Mouse (Mus musculus) liver, embryonic 12.5 days (tissue): ENCODE results near the gene Asb8. TPM values are rescaled to one million over a fixed set of nuclear protein-coding genes. Genes with fewer than 3 reads are reported as not detected.

ENCODE experiments used
- ATAC-seq: fragments of 200-750 bp; cut with Nextera tagmentation; 2 replicates; pipeline ENCODE4 v1.8.0; 2017; ENCODE audit warnings: moderate number of reproducible peaks, mild to moderate bottlenecking, moderate library complexity
- H3K27ac ChIP-seq: fragments of 300-500 bp; sonication (generic); 2 replicates; pipeline ENCODE4 v1.5.1; 2016; ENCODE audit warnings: mild to moderate bottlenecking
- H3K27me3 ChIP-seq: fragments of 300-500 bp; sonication (generic); replicated peaks from 2 replicates; pipeline ENCODE4 v1.6.1; 2016; ENCODE audit warnings: mild to moderate bottlenecking, moderate library complexity
- H3K36me3 ChIP-seq: fragments of 300-500 bp; sonication (generic); 2 replicates; pipeline ENCODE4 v1.6.1; 2016; ENCODE audit warnings: mild to moderate bottlenecking, moderate library complexity
- H3K4me1 ChIP-seq: fragments of 300-500 bp; sonication (generic); 2 replicates; pipeline ENCODE4 v1.6.1; 2016
- H3K4me2 ChIP-seq: fragments of 300-500 bp; sonication (generic); 2 replicates; pipeline ENCODE4 v1.6.1; 2016; ENCODE audit warnings: mild to moderate bottlenecking, moderate library complexity
- H3K4me3 ChIP-seq: fragments of 300-500 bp; sonication (generic); 2 replicates; pipeline ENCODE4 v1.5.1; 2016; ENCODE audit warnings: mild to moderate bottlenecking, moderate library complexity
- H3K9ac ChIP-seq: fragments of 300-500 bp; sonication (generic); 2 replicates; pipeline ENCODE4 v1.6.1; 2016; ENCODE audit warnings: mild to moderate bottlenecking, moderate library complexity
- H3K9me3 ChIP-seq: fragments of 300-500 bp; sonication (generic); replicated peaks from 2 replicates; pipeline ENCODE4 v1.6.1; 2016; ENCODE audit warnings: mild to moderate bottlenecking, moderate library complexity
- WGBS: fragments of 180-500 bp; shearing (Covaris S2); methylation state at CpG from one replicate; pipeline ENCODE4 v1.1.7; 2016; ENCODE audit not compliant: insufficient replicate concordance; 5-methylcytosine and 5-hydroxymethylcytosine counted together
- polyA plus RNA-seq: library from polyadenylated mRNA; unstranded; fragments of >200 nt; fragmentation: Nextera tagmentation; extraction: Ambion mirVana; gene quantifications from 2 replicates; pipeline ENCODE4 v1.2.1, GENCODE M21; 2016

Asb8 gene
- polyA plus RNA-seq, 1 experiment from 2014 or later, result 25.6 TPM

- WGBS, result 52% methylated on average over 4 of the region's 4 CpGs
- Histone ChIP-seq H3K4me1 (no peaks in the 10 kb centered on the region), H3K9ac (no peak overlapping the region), H3K9me3 (no peaks in the 10 kb centered on the region), H3K27me3 (peaks cover 13% of the 10 kb centered on the region), H3K36me3 (no peaks in the 10 kb centered on the region), H3K4me3 (no peak overlapping the region), H3K4me2 (no peak overlapping the region), H3K27ac (no peak overlapping the region)
- ATAC-seq, result no peak
Measured at GRCm38 (mm10) chr15:98154146-98154545, 11.3 kb downstream of the Asb8 start.

DNA sequence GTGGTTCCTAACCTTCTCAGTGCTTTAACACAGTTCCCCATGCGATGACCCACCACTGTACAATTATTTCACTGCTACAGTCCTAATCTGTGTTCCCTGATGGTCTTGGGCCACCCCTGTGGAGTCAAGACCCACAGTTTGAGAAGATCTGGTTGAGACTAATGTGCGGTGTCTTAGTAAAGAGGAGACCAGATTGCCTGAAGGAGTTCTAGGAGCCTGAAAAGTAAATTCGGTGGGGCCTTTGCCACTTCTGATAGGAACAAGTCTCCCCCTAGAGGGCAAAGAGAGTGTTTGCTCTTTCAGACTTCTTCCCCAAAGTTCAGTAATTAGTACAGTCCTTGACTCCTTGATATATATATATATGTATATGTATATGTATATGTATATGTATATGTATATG lies 11.8 kb downstream of the Asb8 start:
- WGBS, result 35% methylated on average over 3 of the region's 3 CpGs
- no peak overlapping the region for H3K27ac ChIP-seq
- no peak overlapping the region for H3K9ac ChIP-seq
- no peaks in the 10 kb centered on the region for H3K9me3 ChIP-seq
- no peak for ATAC-seq
- H3K4me3 ChIP-seq, result no peak overlapping the region
- no peaks in the 10 kb centered on the region for H3K36me3 ChIP-seq
- H3K4me1 ChIP-seq, result no peaks in the 10 kb centered on the region
- peaks cover 13% of the 10 kb centered on the region for H3K27me3 ChIP-seq
- H3K4me2 ChIP-seq, result no peak overlapping the region

DNA sequence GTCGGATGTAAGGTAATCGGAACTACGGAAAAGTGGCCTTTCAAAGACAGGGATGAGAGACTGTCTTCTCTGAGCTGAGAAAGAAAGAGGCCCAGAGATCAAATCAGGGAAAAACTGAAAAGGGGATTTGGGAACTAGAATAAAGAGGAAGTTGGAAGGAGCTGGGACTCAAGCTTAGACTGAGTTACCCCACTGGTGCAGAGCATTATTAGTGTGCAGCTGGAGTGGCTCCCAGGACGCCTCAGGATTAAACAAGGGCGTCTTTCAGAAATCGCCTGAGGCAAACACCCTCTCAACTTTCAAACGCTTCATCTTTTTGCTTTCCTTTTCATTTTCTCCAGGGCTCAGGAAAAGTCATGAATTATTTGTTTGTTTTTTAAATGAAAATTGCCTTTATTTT lies 12.5 kb downstream of the Asb8 start:
- no peak overlapping the region for H3K4me3 ChIP-seq
- H3K4me1 ChIP-seq, result no peaks in the 10 kb centered on the region
- no peak overlapping the region for H3K27ac ChIP-seq
- no peak overlapping the region for H3K9ac ChIP-seq
- H3K4me2 ChIP-seq, result no peak overlapping the region
- no peaks in the 10 kb centered on the region for H3K36me3 ChIP-seq
- ATAC-seq, result no peak
- WGBS, result 78% methylated on average over 7 of the region's 7 CpGs
- H3K9me3 ChIP-seq, result no peaks in the 10 kb centered on the region
- H3K27me3 ChIP-seq, result peaks cover 13% of the 10 kb centered on the region

DNA sequence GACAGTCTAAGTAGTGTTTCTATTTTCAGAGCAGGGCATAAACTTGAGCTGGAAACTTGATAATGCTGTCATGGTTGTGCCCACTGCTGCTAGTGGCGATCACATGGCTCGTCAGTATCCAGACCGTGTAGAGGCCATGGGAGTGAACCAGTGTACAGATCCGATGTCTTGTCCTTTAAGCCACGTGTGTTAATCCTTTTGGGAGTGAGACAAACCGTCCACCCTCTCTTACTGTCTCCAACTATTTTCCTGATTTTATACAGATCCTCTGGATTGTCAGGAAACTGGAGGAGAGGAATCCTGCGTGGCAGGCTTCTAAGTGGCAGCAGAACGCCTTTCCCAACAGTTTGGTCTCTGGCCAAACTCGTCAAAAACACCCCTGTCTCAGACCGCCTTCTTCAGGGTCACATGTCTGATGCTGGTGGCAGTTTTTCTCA lies 16.2 kb downstream of the Asb8 start:
- ATAC-seq, result no peak
- Histone ChIP-seq H3K4me2 (no peak overlapping the region), H3K27me3 (peaks cover 13% of the 10 kb centered on the region; the same call in 1 of the 2 replicates), H3K4me1 (peaks cover 14% of the 10 kb centered on the region), H3K36me3 (no peaks in the 10 kb centered on the region), H3K9ac (no peak overlapping the region), H3K9me3 (no peaks in the 10 kb centered on the region), H3K27ac (no peak overlapping the region), H3K4me3 (no peak overlapping the region)
- WGBS, result 58% methylated on average over 10 of the region's 10 CpGs

DNA sequence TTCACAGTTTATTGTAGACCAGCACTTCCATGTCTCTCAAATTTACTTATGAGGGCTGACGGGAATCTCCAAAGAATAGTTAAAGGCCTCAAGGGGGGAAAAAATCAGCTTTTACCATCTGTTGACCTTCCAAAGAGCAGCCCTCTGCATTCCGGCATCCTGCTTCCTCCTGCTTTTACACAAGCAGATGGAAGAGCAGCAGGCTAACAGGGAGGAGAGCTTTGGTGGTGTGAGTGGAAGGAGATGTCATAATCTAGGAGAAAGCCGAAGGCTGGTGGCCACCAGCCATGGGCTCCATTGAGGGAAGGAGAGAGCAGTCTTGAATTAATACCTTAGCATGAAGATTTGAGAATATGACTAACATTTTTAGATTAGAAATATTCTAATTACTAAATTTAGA lies 17.1 kb downstream of the Asb8 start:
- H3K36me3 ChIP-seq, result no peaks in the 10 kb centered on the region
- H3K4me1 ChIP-seq, result peaks cover 15% of the 10 kb centered on the region
- no peak overlapping the region for H3K27ac ChIP-seq
- no peak overlapping the region for H3K4me3 ChIP-seq
- H3K9me3 ChIP-seq, result no peaks in the 10 kb centered on the region
- 65% methylated on average over 3 of the region's 3 CpGs for WGBS
- H3K27me3 ChIP-seq, result peaks cover 13% of the 10 kb centered on the region; the same call in 1 of the 2 replicates
- no peak for ATAC-seq
- H3K9ac ChIP-seq, result no peak overlapping the region
- no peak overlapping the region for H3K4me2 ChIP-seq

DNA sequence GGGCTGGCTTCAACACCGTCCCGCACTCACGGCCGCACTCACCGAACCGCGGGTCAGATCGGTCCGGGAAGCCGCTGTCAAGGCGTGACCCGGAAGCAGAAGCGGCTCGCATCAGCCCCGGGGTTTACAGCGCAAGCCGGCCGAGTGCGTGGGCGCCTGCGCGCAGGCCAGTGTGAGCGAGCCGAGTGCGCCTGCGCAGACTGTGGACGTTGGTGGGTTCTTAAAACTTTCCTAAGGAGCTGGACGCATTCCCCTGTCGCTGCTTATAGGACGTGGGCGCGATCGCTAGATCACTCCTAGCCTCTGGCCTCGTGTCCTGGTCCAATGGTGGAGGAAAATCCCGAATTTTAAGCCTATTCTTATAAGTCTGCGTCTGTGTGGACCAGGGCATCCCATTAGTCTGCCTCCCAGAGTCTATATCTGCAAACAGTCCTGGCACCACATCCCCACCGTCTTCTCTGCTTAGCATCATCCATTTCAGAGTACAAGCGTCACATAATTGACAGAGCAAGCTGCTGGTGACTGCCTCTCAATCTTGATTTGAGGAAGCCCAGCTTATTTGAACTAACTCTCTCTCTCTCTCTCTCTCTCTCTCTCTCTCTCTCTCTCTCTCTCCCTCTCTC lies 19.8 kb downstream of the Asb8 start:
- no peaks in the 10 kb centered on the region for H3K9me3 ChIP-seq
- H3K4me3 ChIP-seq, result peak overlapping the region; percentile 78
- peak overlapping the region; percentile 95 for H3K9ac ChIP-seq
- H3K4me2 ChIP-seq, result peak overlapping the region; percentile 90
- WGBS, result 2% methylated on average over 38 of the region's 38 CpGs
- H3K27ac ChIP-seq, result peak overlapping the region; percentile 75
- peaks cover 19% of the 10 kb centered on the region for H3K36me3 ChIP-seq
- 0 out of 2 replicates have a peak, but pooled peaks cover 3% of the 10 kb centered on the region for H3K27me3 ChIP-seq
- peak; percentile 97 for ATAC-seq
- H3K4me1 ChIP-seq, result peaks cover 15% of the 10 kb centered on the region

DNA sequence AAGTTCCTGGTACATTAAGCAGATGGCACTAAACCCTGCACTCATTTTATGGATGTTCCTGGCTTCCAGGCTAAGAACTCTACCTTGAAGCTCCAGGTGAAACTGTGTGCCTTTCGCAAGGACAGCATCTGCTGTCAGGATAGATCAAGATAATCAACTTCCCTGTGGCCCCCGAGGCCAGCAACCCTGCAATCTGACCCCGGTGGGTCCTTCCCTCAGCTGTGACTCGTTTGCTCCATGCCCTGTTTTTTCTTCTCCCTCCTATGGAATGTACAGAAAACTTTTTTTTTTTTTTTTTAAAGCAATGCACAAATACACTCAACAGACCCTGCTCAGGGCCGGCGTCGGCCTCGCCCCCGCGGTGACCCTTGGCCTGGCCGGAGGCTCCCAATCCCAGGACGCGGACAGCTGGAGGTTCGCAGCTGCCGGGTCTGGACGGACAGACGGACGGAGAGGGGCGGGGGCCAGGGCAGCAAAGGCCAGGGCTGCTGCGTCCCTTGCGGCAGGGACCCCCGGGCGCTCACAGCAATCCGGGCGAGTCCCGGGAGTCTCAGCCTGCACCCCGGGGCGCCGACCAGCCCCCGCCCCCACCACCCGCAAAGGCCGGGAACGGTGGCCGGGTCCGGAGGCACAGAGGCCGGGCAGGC lies 20.4 kb downstream of the Asb8 start:
- ATAC-seq, result peak; percentile 69
- Histone ChIP-seq H3K9ac (peak overlapping the region; percentile 95), H3K4me3 (peak overlapping the region; percentile 78), H3K4me1 (peaks cover 15% of the 10 kb centered on the region), H3K27ac (peak overlapping the region; percentile 75), H3K4me2 (peak overlapping the region; percentile 90), H3K9me3 (no peaks in the 10 kb centered on the region), H3K27me3 (no peaks in the 10 kb centered on the region), H3K36me3 (peaks cover 25% of the 10 kb centered on the region)
- WGBS, result under 1% methylated on average over 36 of the region's 36 CpGs

GRCm38 (mm10) chr15:98142515-98142914 lies 22.9 kb downstream of the Asb8 start:
- Histone ChIP-seq H3K4me2 (no peak overlapping the region), H3K27ac (no peak overlapping the region), H3K36me3 (peaks cover 48% of the 10 kb centered on the region), H3K9ac (no peak overlapping the region), H3K4me3 (no peak overlapping the region), H3K27me3 (no peaks in the 10 kb centered on the region), H3K4me1 (peaks cover 15% of the 10 kb centered on the region), H3K9me3 (no peaks in the 10 kb centered on the region)
- no peak for ATAC-seq
- WGBS, result 88% methylated on average over 10 of the region's 10 CpGs

GRCm38 (mm10) chr15:98140809-98141208 lies 24.6 kb downstream of the Asb8 start:
- Histone ChIP-seq H3K9ac (no peak overlapping the region), H3K4me2 (no peak overlapping the region), H3K36me3 (peaks cover 64% of the 10 kb centered on the region), H3K9me3 (no peaks in the 10 kb centered on the region), H3K4me3 (no peak overlapping the region), H3K27ac (no peak overlapping the region), H3K4me1 (peaks cover 11% of the 10 kb centered on the region), H3K27me3 (no peaks in the 10 kb centered on the region)
- ATAC-seq, result no peak
- WGBS, result 83% methylated on average over 5 of the region's 5 CpGs

- Histone ChIP-seq H3K4me1 (peaks cover 7% of the 10 kb centered on the region), H3K36me3 (peaks cover 75% of the 10 kb centered on the region), H3K27me3 (no peaks in the 10 kb centered on the region), H3K4me2 (no peak overlapping the region), H3K27ac (no peak overlapping the region), H3K4me3 (no peak overlapping the region), H3K9me3 (no peaks in the 10 kb centered on the region), H3K9ac (no peak overlapping the region)
- ATAC-seq, result no peak
- WGBS, result 81% methylated on average over 7 of the region's 7 CpGs
Measured at GRCm38 (mm10) chr15:98139763-98140162, 25.7 kb downstream of the Asb8 start.

GRCm38 (mm10) chr15:98136871-98137270 lies 28.6 kb downstream of the Asb8 start:
- WGBS, result 88% methylated on average over 9 of the region's 9 CpGs
- Histone ChIP-seq H3K9ac (no peak overlapping the region), H3K4me2 (no peak overlapping the region), H3K4me1 (no peaks in the 10 kb centered on the region), H3K9me3 (no peaks in the 10 kb centered on the region), H3K27me3 (no peaks in the 10 kb centered on the region), H3K4me3 (no peak overlapping the region), H3K36me3 (peaks cover 95% of the 10 kb centered on the region), H3K27ac (no peak overlapping the region)
- no peak for ATAC-seq

DNA sequence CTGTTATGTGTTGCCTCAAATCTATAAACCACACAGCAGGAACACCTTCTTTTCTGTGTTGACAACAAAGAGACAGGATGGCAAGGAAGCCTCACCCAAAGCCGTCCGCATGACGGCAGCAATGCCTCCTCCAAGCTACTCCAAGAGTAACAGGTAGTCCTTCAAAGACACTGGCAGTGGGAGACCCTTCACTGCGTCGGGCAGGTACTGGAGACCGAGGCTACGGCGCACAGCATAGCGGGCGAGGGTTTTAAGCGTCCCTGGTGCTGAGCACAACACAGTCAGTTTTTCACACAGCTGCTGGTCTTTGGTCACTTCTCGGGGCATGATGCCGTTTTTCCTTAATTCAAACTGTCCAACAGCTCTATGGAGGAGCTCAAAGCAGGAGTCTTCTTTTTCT lies 29.8 kb downstream of the Asb8 start:
- WGBS, result 92% methylated on average over 13 of the region's 13 CpGs
- no peak overlapping the region for H3K9ac ChIP-seq
- H3K36me3 ChIP-seq, result peaks cover 96% of the 10 kb centered on the region
- H3K9me3 ChIP-seq, result no peaks in the 10 kb centered on the region
- no peak overlapping the region for H3K4me2 ChIP-seq
- ATAC-seq, result no peak
- H3K27ac ChIP-seq, result no peak overlapping the region
- no peaks in the 10 kb centered on the region for H3K4me1 ChIP-seq
- H3K4me3 ChIP-seq, result no peak overlapping the region
- no peaks in the 10 kb centered on the region for H3K27me3 ChIP-seq
